Mouse (Mus musculus) ES-Bruce4 (cell line): Measurements from ENCODE around the gene Ctnnd1. TPM values are rescaled to one million over a fixed set of nuclear protein-coding genes. Genes with fewer than 3 reads are reported as not detected.

ENCODE experiments used
- H3K27ac ChIP-seq: 2 replicates; pipeline ENCODE4 v1.5.1; 2012; ENCODE audit warnings: low read length, inconsistent platforms; ENCODE audit not compliant: insufficient read depth
- H3K27me3 ChIP-seq: 2 replicates; pipeline ENCODE4 v1.6.1; 2012; ENCODE audit warnings: mild to moderate bottlenecking, low read length, inconsistent platforms; ENCODE audit not compliant: control insufficient read depth, poor library complexity, insufficient read depth, severe bottlenecking
- H3K36me3 ChIP-seq: 2 replicates; pipeline ENCODE4 v1.6.1; 2012; ENCODE audit warnings: inconsistent platforms, mild to moderate bottlenecking, low read length, moderate library complexity; ENCODE audit not compliant: control insufficient read depth, poor library complexity, insufficient read depth, severe bottlenecking
- H3K4me1 ChIP-seq: one replicate; pipeline ENCODE4 v1.8.1; 2011; ENCODE audit warnings: low read length; ENCODE audit not compliant: control insufficient read depth, insufficient read depth
- H3K4me3 ChIP-seq: 2 replicates; pipeline ENCODE4 v1.5.1; 2011; ENCODE audit warnings: low read depth, mild to moderate bottlenecking, low read length
- H3K9ac ChIP-seq: 2 replicates; pipeline ENCODE4 v1.6.1; 2012; ENCODE audit warnings: low read depth, mild to moderate bottlenecking, inconsistent platforms; ENCODE audit not compliant: poor library complexity, severe bottlenecking
- H3K9me3 ChIP-seq: replicated peaks from 2 replicates; pipeline ENCODE4 v1.6.1; 2012; ENCODE audit warnings: mild to moderate bottlenecking, low read length, inconsistent platforms; ENCODE audit not compliant: control insufficient read depth, poor library complexity, insufficient read depth, severe bottlenecking
- CTCF ChIP-seq: IDR thresholded peaks from one replicate; pipeline ENCODE4 v1.8.1; 2011; ENCODE audit warnings: low read depth, low read length
- EP300 ChIP-seq: IDR thresholded peaks from 2 replicates; pipeline ENCODE4 v1.6.1; 2011; ENCODE audit warnings: low read depth, low read length; ENCODE audit not compliant: insufficient read depth
- POLR2A ChIP-seq: IDR thresholded peaks from one replicate; pipeline ENCODE4 v1.8.1; 2011; ENCODE audit warnings: low read length; ENCODE audit not compliant: insufficient read depth
- polyA plus RNA-seq: library from polyadenylated mRNA; stranded (reverse); fragments of >200 nt; gene quantifications from 2 replicates; pipeline ENCODE4 v1.2.4, GENCODE M21; 2011; ENCODE audit warnings: low read depth; ENCODE audit not compliant: missing spikeins, insufficient read depth, insufficient read length

Gene Ctnnd1
- polyA plus RNA-seq, 1 experiment, result 239 TPM

DNA sequence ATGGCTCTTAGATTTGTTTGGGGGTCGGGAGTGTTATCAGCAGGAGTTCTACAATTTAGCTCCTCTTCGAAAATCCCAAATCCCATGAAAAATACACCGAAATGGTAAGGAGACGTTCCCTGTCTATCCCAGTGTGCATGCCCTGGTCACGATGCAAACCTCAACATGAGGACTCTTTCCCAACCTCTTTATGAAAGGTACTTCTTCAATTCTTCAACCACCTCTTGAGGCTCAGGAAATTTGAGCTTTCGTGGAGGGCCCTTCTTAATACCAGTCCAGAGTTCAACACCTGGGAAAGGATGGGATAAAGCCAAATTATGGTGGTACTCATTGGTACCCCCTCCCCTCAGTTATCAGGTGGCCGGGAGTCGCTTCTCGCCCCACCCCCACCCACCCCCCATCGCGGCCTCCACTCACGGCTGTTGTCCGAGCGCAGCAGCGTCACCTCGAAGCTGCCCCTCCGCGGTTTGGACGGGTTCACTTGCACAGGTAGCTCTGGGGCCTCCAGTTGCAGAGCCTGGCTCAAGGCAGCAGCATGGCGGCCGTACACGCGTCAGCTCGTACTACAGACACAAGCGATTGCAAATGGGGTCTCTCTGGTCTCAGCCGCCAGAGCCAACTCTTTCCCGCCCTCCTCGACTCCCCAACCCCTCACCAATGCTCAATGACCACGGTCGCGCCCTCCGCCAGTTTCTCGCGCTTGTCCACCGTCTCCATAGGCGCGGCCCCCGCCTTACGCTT lies 19.4 kb upstream of the Ctnnd1 start:
- Histone ChIP-seq H3K4me1 (no peaks in the 10 kb centered on the region), H3K9ac (peak overlapping the region; percentile 97), H3K9me3 (no peaks in the 10 kb centered on the region), H3K27ac (peak overlapping the region; percentile 99), H3K4me3 (peak overlapping the region; percentile 95), H3K36me3 (peaks cover 40% of the 10 kb centered on the region), H3K27me3 (no peaks in the 10 kb centered on the region)
- TF ChIP-seq EP300 (no peak), CTCF (no peak), POLR2A (no peak)

DNA sequence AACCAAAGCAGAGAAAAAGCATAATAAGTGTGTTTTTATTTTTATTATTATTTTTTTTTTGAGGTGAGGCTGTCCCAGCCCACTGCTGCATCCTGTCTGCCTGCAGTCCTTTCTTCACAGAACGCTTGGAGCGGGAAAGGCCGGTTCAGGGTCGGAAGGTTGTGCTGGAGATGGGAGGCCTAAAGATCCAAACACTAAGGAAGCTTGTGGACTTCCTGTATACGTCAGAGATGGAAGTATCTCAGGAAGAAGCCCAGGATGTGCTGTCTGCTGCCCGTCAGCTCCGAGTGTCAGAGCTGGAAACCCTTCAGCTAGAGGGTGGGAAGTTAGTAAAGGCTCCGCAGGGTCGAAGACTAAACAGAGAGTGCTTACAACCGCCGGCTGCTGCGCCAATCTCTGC lies 15.5 kb upstream of the Ctnnd1 start:
- no peaks in the 10 kb centered on the region for H3K27me3 ChIP-seq
- H3K27ac ChIP-seq, result no peak overlapping the region
- H3K36me3 ChIP-seq, result peaks cover 16% of the 10 kb centered on the region
- TF ChIP-seq CTCF, result no peak
- no peak for TF ChIP-seq POLR2A
- TF ChIP-seq EP300, result no peak
- no peaks in the 10 kb centered on the region for H3K4me1 ChIP-seq
- H3K9me3 ChIP-seq, result no peaks in the 10 kb centered on the region
- H3K4me3 ChIP-seq, result no peak overlapping the region
- no peak overlapping the region for H3K9ac ChIP-seq

DNA sequence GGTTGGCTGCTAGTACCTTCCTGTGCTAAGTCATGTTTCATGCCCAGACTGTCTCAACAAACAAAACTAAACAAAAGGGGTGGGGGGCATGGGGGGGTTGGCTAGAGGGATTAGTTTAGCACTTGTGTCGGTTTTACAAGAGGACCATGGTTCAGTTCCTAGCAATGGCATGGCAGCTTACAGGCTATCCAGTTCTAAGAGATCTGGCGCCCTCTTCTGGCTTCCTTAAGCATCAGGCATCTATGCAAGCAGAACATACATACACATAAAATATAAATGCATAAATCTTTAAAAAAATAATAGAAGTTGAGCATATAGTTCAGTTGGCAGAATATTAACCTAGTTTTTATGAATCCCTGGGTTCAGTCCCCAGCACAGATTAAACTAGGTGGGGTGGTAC lies 12.3 kb upstream of the Ctnnd1 start:
- TF ChIP-seq CTCF, result peak; percentile 33
- no peak for TF ChIP-seq POLR2A
- Histone ChIP-seq H3K9me3 (no peaks in the 10 kb centered on the region), H3K36me3 (no peaks in the 10 kb centered on the region; the same call in 1 of the 2 replicates)

DNA sequence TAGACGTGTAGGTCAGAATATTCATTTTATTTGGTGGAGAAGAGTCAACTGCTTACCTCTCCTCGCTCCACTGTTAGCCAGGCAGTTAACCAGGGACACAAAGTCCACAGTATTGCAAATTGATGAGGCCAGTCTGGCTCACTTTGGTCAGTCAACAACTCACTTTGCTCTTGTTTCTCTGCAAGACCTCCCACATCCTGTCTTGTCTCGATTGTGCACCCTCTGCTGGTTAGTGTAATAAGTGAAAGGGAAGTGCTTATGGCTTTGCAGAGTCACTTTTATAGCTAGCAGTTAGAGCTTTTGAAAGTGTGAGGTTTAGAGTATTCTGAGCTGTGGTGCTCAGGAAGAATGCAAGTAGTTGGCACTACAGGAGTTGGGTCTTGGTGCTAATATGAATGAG lies 9.7 kb upstream of the Ctnnd1 start:
- Histone ChIP-seq H3K9me3 (no peaks in the 10 kb centered on the region), H3K9ac (no peak overlapping the region), H3K27me3 (no peaks in the 10 kb centered on the region), H3K4me1 (no peaks in the 10 kb centered on the region), H3K27ac (no peak overlapping the region), H3K4me3 (no peak overlapping the region), H3K36me3 (no peaks in the 10 kb centered on the region)
- no peak for TF ChIP-seq EP300
- peak; percentile 10 for TF ChIP-seq CTCF

More for the DNA sequence above, 12.3 kb upstream of the Ctnnd1 start:
- H3K9ac ChIP-seq, result no peak overlapping the region
- no peak overlapping the region for H3K4me3 ChIP-seq
- H3K4me1 ChIP-seq, result no peaks in the 10 kb centered on the region
- no peaks in the 10 kb centered on the region for H3K27me3 ChIP-seq
- no peak overlapping the region for H3K27ac ChIP-seq

DNA sequence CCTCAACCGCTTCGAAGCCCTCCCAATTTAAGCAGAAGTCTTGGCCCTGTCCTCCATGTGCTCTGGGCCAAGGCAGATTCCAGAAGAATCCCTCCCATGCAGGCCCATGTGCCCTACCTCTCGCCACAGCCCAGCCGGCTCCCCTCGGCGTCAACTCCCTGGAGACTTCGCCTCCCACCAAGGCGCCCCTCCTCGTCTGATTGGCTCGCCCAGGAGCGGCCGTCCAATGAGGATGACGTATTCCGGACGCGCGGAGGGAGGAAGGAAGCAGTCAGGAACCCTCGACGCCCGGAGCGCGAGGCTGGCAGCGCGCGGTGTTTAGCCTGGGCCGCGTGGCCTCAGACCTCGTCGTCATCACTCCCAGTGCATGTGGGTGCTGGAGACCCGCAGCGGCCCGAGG lies 8.2 kb upstream of the Ctnnd1 start, which contains the start of gene Btbd18:
Gene Btbd18 (plus strand): TSS at position 274 of the 400 bp plus-strand sequence.
- no peaks in the 10 kb centered on the region for H3K27me3 ChIP-seq
- TF ChIP-seq CTCF (no peak), POLR2A (no peak), EP300 (no peak)
- H3K9ac ChIP-seq, result no peak within 1 kb of the TSS
- no peaks in the 10 kb centered on the region for H3K4me1 ChIP-seq
- H3K27ac ChIP-seq, result no peak within 1 kb of the TSS
- H3K9me3 ChIP-seq, result no peaks in the 10 kb centered on the region
- no peak within 1 kb of the TSS for H3K4me3 ChIP-seq
- no peaks in the 10 kb centered on the region for H3K36me3 ChIP-seq

DNA sequence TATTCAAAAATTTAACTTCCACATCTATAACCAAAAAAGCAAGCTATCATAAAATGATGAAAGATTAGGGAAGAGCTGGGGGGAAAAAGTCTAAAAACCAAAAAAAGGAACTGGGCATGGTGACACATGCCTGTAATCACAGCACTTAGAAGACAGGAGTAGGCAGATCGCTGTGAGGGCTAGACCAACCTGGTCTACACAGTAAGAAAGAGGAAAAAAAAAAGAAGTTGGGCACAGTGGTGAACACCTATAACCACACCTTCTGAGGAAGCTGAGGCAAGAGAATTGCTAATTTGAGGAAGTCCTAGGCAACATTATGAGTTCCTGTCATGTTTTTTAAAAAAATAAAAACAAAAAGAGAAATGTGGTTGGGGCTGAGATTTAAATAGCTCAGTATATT lies 5.3 kb upstream of the Ctnnd1 start:
- H3K36me3 ChIP-seq, result no peaks in the 10 kb centered on the region
- H3K4me1 ChIP-seq, result no peaks in the 10 kb centered on the region
- no peak overlapping the region for H3K4me3 ChIP-seq
- TF ChIP-seq POLR2A (no peak), EP300 (no peak), CTCF (no peak)
- H3K27me3 ChIP-seq, result no peaks in the 10 kb centered on the region
- no peak overlapping the region for H3K27ac ChIP-seq
- H3K9me3 ChIP-seq, result no peaks in the 10 kb centered on the region
- no peak overlapping the region for H3K9ac ChIP-seq
